Mouse (Mus musculus) midbrain, embryonic 11.5 days (tissue): Measurements from ENCODE around the gene Ctnna3. TPM values are rescaled to one million over a fixed set of nuclear protein-coding genes. Genes with fewer than 3 reads are reported as not detected.

ENCODE experiments used
- ATAC-seq: fragments of 200-750 bp; cut with Nextera tagmentation; 2 replicates; pipeline ENCODE4 v1.8.0; 2017; ENCODE audit warnings: moderate TSS enrichment, moderate library complexity; ENCODE audit not compliant: low FRiP score
- DNase-seq: peaks from one replicate; pipeline ENCODE4 v3.0.0; 2015; ENCODE audit warnings: low spot score; ENCODE audit errors: missing footprints
- H3K27ac ChIP-seq: fragments of 300-500 bp; sonication (generic); 2 replicates; pipeline ENCODE4 v1.5.1; 2014; ENCODE audit warnings: low read depth, low read length
- H3K27me3 ChIP-seq: fragments of 300-500 bp; sonication (generic); 2 replicates; pipeline ENCODE4 v1.6.1; 2014; ENCODE audit warnings: mild to moderate bottlenecking, low read length, moderate library complexity, mixed read lengths; ENCODE audit not compliant: control insufficient read depth, insufficient read depth
- H3K36me3 ChIP-seq: fragments of 300-500 bp; sonication (generic); 2 replicates; pipeline ENCODE4 v1.6.1; 2014; ENCODE audit warnings: mild to moderate bottlenecking, low read length, moderate library complexity, mixed read lengths; ENCODE audit not compliant: control insufficient read depth, insufficient read depth
- H3K4me1 ChIP-seq: fragments of 300-500 bp; sonication (generic); 2 replicates; pipeline ENCODE4 v1.6.1; 2014; ENCODE audit warnings: low read length; ENCODE audit not compliant: control insufficient read depth, insufficient read depth
- H3K4me2 ChIP-seq: fragments of 300-500 bp; sonication (generic); 2 replicates; pipeline ENCODE4 v1.6.1; 2014; ENCODE audit warnings: mild to moderate bottlenecking, moderate library complexity
- H3K4me3 ChIP-seq: fragments of 300-500 bp; sonication (generic); 2 replicates; pipeline ENCODE4 v1.5.1; 2014; ENCODE audit warnings: low read depth, low read length
- H3K9ac ChIP-seq: fragments of 300-500 bp; sonication (generic); 2 replicates; pipeline ENCODE4 v1.6.1; 2014; ENCODE audit warnings: low read length
- H3K9me3 ChIP-seq: fragments of 300-500 bp; sonication (generic); 2 replicates; pipeline ENCODE4 v1.6.1; 2016; ENCODE audit warnings: low read length; ENCODE audit not compliant: control insufficient read depth
- WGBS: fragments of 180-500 bp; shearing (Covaris S2); extraction: QIAGEN DNeasy Blood & Tissue Kit; methylation state at CpG from one replicate; pipeline ENCODE4 v1.1.7; 2014; 5-methylcytosine and 5-hydroxymethylcytosine counted together
- polyA plus RNA-seq: library from polyadenylated mRNA; unstranded; fragments of >200 nt; fragmentation: Nextera tagmentation; extraction: Ambion mirVana; gene quantifications from 2 replicates; pipeline ENCODE4 v1.2.1, GENCODE M21; 2014

Gene Ctnna3
- polyA plus RNA-seq, 1 experiment from 2014 or later: not detected

DNA sequence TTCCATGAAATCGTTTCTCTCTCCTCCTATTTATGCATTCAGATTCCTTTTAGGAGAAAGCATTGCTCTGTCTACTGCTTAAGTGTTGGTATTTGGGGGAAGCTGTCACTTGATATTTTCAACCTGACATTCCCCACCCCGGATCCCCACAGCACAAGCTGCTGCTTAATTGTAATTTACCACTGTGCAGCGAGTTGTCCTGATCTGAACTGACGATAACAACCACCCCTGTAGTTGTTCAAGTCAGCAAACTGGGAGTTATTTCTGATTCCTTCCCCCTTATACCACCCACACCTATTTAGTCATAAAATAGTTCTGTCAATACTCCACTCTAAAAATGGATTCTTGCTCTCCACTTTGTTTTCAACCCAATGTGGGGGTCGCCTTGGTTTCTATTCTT lies 564.4 kb downstream of the Ctnna3 start:
- H3K9ac ChIP-seq: no peak overlapping the region
- DNase-seq (no peak), ATAC-seq (no peak)
- no peaks in the 10 kb centered on the region for H3K36me3 ChIP-seq
- H3K4me2 ChIP-seq: no peak overlapping the region
- no peak overlapping the region for H3K4me3 ChIP-seq
- H3K27ac ChIP-seq: no peak overlapping the region
- no peaks in the 10 kb centered on the region for H3K4me1 ChIP-seq
- no peaks in the 10 kb centered on the region for H3K9me3 ChIP-seq
- no peaks in the 10 kb centered on the region for H3K27me3 ChIP-seq
- WGBS: 92% methylated on average over 5 of the region's 5 CpGs

DNA sequence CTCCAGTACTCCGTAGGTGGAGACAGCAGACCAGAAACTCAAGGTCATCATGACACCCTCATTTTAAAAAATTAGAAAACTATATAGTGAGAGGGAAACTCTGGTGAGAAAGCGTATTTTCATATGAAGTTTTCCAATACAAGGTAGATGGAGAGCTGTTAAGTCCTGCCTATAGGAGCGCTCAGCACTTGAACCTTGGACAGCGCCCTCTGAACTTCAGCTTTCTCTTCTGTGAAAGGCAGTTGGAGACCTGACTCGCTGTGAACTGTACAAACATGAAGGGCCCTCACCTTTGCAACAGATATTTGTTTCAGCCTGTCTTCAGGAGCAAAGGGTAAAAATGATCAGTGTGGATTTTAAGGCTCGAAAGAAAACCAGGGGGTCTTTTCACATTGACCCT lies 571.6 kb downstream of the Ctnna3 start:
- H3K27me3 ChIP-seq: no peaks in the 10 kb centered on the region
- H3K36me3 ChIP-seq: no peaks in the 10 kb centered on the region
- no peaks in the 10 kb centered on the region for H3K4me1 ChIP-seq
- H3K9ac ChIP-seq: no peak overlapping the region
- no peak overlapping the region for H3K27ac ChIP-seq
- DNase-seq (no peak), ATAC-seq (no peak)
- no peaks in the 10 kb centered on the region for H3K9me3 ChIP-seq
- WGBS: 81% methylated on average over 6 of the region's 6 CpGs
- no peak overlapping the region for H3K4me2 ChIP-seq
- H3K4me3 ChIP-seq: no peak overlapping the region

DNA sequence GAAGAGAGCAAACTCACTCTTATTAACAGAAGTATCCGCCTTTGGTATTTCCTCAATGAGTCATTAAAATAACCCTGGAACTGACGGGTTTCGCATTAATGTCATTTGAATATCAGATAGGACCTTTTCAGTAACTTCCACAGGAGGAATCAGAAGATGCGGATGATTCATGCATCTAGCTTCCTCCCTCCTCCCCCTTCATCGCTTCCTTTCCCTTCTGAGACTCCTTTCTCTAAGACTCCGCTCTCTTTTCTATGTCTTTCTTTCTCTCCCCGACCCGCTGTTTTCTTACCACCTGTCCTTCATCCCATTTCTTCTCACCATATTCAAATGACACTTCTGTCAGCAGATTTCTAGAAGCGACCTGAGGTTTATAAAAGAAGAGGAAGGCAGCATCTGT lies 572.1 kb downstream of the Ctnna3 start:
- H3K4me3 ChIP-seq: no peak overlapping the region
- H3K36me3 ChIP-seq: no peaks in the 10 kb centered on the region
- no peaks in the 10 kb centered on the region for H3K4me1 ChIP-seq
- no peaks in the 10 kb centered on the region for H3K27me3 ChIP-seq
- no peak overlapping the region for H3K9ac ChIP-seq
- H3K9me3 ChIP-seq: no peaks in the 10 kb centered on the region
- ATAC-seq (no peak), DNase-seq (no peak)
- H3K27ac ChIP-seq: no peak overlapping the region
- 89% methylated on average over 9 of the region's 9 CpGs for WGBS
- H3K4me2 ChIP-seq: no peak overlapping the region

DNA sequence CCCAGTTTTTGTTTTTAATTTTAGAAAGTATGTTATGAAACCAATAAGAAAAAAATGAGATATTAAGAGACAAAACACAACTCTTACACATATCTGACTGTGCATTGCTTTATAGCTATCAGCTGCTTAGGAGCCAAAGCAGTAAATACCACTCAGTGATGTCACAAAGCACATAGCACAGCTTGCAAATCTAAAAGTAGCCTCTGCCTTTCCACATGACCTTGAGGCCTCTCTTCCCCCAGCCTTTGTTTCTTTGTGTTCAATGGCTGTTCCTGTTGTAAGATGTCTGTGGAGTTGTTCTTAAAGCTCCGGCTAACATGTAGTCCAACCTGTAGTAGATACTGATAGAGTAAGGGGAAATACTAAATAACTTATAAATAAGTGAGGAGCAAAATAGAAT lies 590.4 kb downstream of the Ctnna3 start:
- Histone ChIP-seq H3K4me1 (no peaks in the 10 kb centered on the region), H3K27me3 (no peaks in the 10 kb centered on the region), H3K9me3 (no peaks in the 10 kb centered on the region), H3K36me3 (no peaks in the 10 kb centered on the region), H3K9ac (no peak overlapping the region), H3K4me3 (no peak overlapping the region), H3K27ac (no peak overlapping the region), H3K4me2 (no peak overlapping the region)
- ATAC-seq (no peak), DNase-seq (no peak)
- WGBS: 93% methylated on average over 1 of the region's 1 CpGs

DNA sequence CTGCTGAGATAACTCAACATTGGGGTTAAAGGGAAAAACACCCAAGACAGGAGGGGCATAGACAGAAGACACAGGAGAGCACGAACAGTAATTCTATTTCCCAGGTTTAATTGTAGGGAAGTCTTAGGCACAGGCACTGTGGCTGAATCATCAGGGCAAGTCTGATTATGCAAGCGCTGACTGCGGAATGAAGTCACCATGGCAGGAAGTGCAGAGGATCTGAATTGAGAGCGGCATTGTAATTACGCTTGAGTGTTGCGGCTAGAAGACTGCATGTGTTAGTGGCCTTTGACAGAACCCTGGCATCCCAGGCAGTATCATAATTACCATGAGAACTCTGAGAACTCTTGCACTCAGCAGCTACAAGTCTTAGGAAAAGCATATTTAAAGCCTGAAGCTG lies 593.4 kb downstream of the Ctnna3 start:
- no peak overlapping the region for H3K4me2 ChIP-seq

DNA sequence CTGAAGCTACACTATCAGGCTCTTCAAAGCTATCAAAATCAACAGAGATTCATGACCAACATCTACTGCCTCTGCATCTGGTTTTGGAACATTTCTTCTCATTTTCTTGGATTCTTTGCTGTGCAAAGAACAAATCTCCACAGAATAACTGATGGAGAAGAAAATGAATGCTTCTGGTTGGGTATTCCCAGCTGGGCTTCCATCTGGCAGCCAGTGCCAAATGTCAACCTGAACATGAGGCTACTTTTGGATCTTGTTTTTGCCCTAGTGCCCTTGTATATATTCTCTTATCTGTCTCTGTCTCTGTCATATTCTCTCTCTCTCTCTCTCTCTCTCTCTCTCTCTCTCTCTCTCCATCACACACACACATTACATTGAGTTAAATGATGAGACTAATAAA lies 601.0 kb downstream of the Ctnna3 start:
- Histone ChIP-seq H3K27ac (no peak overlapping the region), H3K36me3 (no peaks in the 10 kb centered on the region), H3K4me3 (no peak overlapping the region), H3K9ac (no peak overlapping the region), H3K9me3 (no peaks in the 10 kb centered on the region), H3K27me3 (no peaks in the 10 kb centered on the region), H3K4me2 (no peak overlapping the region), H3K4me1 (no peaks in the 10 kb centered on the region)
- DNase-seq: no peak
- no peak for ATAC-seq

More for the DNA sequence above, 593.4 kb downstream of the Ctnna3 start:
- DNase-seq (no peak), ATAC-seq (no peak)
- no peak overlapping the region for H3K4me3 ChIP-seq
- H3K36me3 ChIP-seq: no peaks in the 10 kb centered on the region
- no peaks in the 10 kb centered on the region for H3K4me1 ChIP-seq
- H3K27me3 ChIP-seq: no peaks in the 10 kb centered on the region
- no peak overlapping the region for H3K9ac ChIP-seq
- H3K9me3 ChIP-seq: no peaks in the 10 kb centered on the region
- 74% methylated on average over 6 of the region's 6 CpGs for WGBS
- no peak overlapping the region for H3K27ac ChIP-seq

DNA sequence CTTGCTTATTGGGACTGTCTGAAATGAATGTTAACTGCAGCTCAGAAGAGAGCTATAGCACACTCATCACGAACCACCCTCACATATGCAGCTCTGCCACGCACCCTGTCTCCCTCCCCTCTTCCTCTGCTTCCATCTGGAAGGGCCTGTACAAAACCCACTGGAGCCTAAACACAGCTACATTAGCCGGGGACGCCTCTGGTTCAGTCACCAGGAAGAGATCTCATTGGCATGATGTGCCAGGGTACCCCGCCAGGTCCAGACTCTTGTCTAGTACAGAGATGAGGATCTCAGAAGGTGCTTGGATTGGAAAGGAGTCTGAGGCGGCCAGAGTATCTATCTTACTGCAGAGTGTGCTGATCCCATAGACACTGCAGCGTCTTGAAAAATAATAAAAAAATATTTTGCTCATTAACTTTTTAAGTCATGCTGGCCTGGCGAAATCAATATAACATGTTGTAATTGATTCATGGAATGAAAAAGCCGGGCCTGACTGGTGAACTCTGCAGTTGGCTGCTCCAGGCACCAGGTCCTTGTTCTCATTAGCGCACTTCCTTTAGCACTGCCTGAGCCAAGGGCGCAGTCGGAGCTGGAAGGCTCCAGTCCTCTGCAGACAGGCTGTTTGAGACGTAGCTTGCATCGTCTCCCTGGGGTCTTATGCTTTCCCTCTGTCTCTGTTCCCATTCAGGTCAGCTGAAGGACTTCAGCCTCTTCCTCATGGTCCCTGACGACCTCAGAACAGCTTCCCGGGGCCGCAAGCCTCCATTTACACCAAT lies 610.0 kb downstream of the Ctnna3 start:
- Histone ChIP-seq H3K27ac (no peak overlapping the region), H3K4me1 (no peaks in the 10 kb centered on the region), H3K9ac (no peak overlapping the region), H3K27me3 (no peaks in the 10 kb centered on the region), H3K9me3 (no peaks in the 10 kb centered on the region), H3K4me3 (no peak overlapping the region), H3K36me3 (no peaks in the 10 kb centered on the region), H3K4me2 (no peak overlapping the region)
- no peak for ATAC-seq
- DNase-seq: no peak
- WGBS: 83% methylated on average over 17 of the region's 17 CpGs

DNA sequence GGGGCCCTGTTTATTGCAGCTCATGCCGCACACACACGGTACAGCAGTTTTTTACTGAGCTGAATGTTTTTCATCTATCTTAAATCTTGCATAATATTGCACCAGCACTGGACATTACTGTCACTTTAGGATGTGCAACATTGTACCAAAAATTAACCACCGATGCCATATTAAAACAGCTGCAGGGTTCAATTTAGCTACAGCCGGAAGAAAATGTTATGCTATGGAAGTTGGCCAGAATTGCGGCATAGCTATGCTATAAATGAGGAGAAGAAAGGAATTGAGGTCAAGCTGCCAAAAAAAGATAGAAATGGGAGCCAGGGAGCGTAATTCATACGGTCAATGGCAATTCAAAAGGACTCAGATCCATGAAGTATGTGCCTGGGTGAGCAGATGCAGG lies 611.3 kb downstream of the Ctnna3 start:
- no peak overlapping the region for H3K27ac ChIP-seq
- H3K4me3 ChIP-seq: no peak overlapping the region
- H3K36me3 ChIP-seq: no peaks in the 10 kb centered on the region
- no peaks in the 10 kb centered on the region for H3K9me3 ChIP-seq
- DNase-seq (no peak), ATAC-seq (no peak)
- no peaks in the 10 kb centered on the region for H3K27me3 ChIP-seq
- H3K4me1 ChIP-seq: no peaks in the 10 kb centered on the region
- no peak overlapping the region for H3K9ac ChIP-seq
- no peak overlapping the region for H3K4me2 ChIP-seq
- 91% methylated on average over 7 of the region's 7 CpGs for WGBS

DNA sequence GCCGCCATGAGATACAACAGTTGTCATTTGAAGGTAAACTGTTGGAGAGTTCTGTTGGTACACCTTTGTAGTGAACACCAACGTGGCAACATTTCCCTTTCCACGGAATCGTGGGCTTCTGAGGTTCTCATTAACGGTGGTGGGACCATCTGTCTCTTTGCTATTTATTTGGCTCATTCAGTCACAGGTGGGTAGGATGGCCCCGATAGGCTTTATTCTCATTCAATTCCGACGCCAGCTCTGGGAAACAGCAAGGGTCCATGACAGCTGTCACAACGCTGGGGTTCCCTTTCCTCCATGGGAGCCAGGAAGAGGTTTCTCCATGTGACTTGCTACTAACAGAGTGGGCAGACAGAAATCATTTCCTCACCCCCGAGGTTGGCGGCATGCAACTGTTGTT lies 612.0 kb downstream of the Ctnna3 start:
- no peaks in the 10 kb centered on the region for H3K9me3 ChIP-seq
- no peaks in the 10 kb centered on the region for H3K36me3 ChIP-seq
- H3K4me3 ChIP-seq: no peak overlapping the region
- no peaks in the 10 kb centered on the region for H3K4me1 ChIP-seq
- H3K4me2 ChIP-seq: no peak overlapping the region
- no peak overlapping the region for H3K9ac ChIP-seq
- H3K27me3 ChIP-seq: no peaks in the 10 kb centered on the region
- no peak for ATAC-seq
- H3K27ac ChIP-seq: no peak overlapping the region
- DNase-seq: no peak
- WGBS: 92% methylated on average over 11 of the region's 11 CpGs
